Mouse (Mus musculus) forelimb bud, embryonic 11.5 days (tissue): ENCODE results near the gene Rfc5.
"Not testable (repeated sequence)": the region's sequence is repeated elsewhere in the genome, so short reads cannot be mapped to it uniquely, and the experiment has no call there.

Experiments used
- DNase-seq: peaks from one replicate; pipeline ENCODE4 v3.0.0-alpha.2; 2012; ENCODE audit warnings: low read depth, low spot score

Gene Rfc5

DNA sequence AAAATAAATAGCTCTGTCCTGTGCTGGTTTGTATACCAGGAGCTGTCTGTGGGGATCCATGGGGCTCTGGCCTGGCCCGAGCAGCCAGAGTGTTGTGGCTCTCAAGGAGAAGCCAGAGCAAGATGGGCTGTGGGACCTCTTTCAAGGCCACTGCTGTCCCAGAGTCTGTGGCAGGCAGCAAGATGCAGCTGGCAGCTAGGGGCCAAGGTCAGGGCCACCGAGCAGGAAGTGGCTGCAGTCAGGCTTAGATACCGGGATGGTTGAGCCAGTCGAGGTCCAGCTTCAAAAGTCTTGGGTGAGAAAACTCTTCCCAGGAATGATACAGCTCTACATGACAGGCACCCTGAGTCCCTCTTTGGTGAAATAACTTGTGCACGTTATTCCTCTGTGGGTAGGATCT, 41.8 kb downstream of the Rfc5 start:
- DNase-seq: no peak

- DNase-seq: no peak
Measured at GRCm38 (mm10) chr5:117346281-117346680, 42.6 kb downstream of the Rfc5 start.

DNA sequence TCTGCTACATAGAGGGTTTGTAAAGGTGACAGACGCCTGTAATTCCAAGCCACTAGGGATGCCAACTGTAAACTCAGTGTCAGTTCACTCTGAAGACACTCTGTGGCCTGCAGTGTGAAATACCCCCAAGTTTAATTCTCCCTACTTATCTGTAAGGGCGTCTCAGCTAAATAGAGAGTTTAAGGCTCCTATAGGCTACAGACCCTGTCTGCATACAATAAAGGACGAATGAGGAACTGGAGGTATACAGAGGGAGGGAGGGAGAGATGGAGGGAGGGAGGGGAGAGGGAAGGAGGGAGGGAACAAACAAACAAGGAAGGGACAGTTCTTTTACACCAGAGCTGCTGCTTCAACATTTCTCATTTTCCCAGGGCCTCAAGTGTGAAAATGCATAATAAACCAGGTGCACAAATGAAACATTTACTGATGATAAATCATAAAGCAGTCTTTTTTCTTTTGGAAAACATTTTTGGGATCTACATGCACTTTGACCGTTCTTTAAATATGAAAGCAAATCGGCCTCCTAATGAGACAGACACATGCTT, 43.3 kb downstream of the Rfc5 start:
- DNase-seq: no peak

- DNase-seq: not testable (repeated sequence)
Measured at GRCm38 (mm10) chr5:117344496-117344895, 44.4 kb downstream of the Rfc5 start.

- no peak for DNase-seq
Measured at GRCm38 (mm10) chr5:117341896-117342295, 47.0 kb downstream of the Rfc5 start.

GRCm38 (mm10) chr5:117340081-117340480, 48.8 kb downstream of the Rfc5 start:
- no peak for DNase-seq

DNA sequence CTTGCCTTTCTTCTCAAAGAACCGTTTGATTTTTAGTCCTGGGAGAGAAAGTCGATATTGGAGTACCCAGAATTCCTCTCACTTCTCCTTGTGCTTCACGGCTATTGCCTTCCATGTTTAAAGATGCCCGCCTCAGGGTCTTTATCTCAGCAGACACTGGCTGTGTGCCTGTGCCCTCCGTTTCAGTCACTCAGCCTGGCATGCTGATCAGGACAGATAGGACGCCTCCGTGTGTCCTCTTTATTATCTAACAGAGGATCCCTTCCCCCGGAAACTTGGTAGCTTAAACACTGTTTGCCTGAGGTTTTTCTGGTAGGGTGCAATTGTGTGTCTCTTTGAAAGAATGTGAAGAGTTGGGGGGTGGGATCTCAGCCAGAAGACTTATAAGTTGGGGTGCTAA, 50.3 kb downstream of the Rfc5 start:
- DNase-seq: no peak

DNA sequence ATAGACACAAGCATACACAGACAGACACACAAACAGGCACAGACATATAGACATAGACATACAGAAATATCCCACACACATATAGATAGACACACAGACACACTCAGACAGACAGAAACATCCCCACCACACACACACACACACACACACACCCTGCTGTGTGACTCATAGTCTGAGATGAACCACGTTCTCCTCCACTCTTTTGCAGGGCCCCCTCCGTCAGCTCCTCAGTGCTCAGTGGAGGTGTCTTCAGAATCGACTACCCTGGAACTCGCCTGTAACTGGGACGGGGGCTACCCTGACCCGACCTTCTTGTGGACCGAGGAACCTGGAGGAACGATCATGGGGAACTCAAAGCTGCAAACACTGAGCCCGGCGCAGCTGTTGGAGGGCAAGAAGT, 50.8 kb downstream of the Rfc5 start:
- no peak for DNase-seq

DNA sequence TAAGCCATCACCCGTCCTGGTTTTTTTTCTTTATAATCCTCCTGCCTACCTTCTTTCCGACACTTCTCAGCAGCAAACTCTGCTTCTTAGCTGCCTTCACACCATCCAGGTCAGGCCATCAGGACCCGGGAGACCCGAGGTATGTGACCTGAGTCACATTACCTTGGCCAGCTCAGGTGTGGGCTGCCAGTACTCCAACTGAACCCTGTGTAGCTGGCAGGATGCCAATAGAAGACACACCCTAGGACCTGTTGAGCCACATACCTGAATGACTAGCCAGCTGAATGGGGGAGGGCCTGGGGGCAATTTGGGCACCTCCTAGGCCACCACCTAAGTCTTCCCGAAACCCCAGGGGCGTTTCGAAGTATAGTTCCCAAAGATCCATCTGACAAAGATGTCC, 58.4 kb downstream of the Rfc5 start:
- DNase-seq: no peak
